Comparison of ENCODE assay signal across 7 mouse cellular contexts in genomic region chr8:90954802-90955760, GRCm38 (mm10).
DNase-seq lines count a peak whose midpoint lies in the region; ATAC-seq and TF ChIP-seq lines count a peak whose summit lies in the region.

No protein-coding gene starts in this region.

- peaks cover 12% of the 10 kb centered on the region for H3K36me3 ChIP-seq in embryonic facial prominence, embryonic 10.5 days (replicated peaks)
- H3K36me3 ChIP-seq in intestine, postnatal 0 days (ENCODE audit: control insufficient read depth, insufficient read depth), result no peaks in the 10 kb centered on the region
- H3K36me3 ChIP-seq in midbrain, embryonic 12.5 days, result no peaks in the 10 kb centered on the region

- no peaks in the 10 kb centered on the region for H3K27me3 ChIP-seq in embryonic facial prominence, embryonic 10.5 days (replicated peaks; ENCODE audit: low read depth, poor library complexity, severe bottlenecking)
- H3K27me3 ChIP-seq in intestine, postnatal 0 days (replicated peaks; ENCODE audit: control insufficient read depth, insufficient read depth, low read length), result no peaks in the 10 kb centered on the region
- no peaks in the 10 kb centered on the region for H3K27me3 ChIP-seq in midbrain, embryonic 12.5 days

- peak; percentile 83 for DNase-seq in adrenal gland, postnatal 14 days
- peak; percentile 89 for DNase-seq in embryonic facial prominence, embryonic 10.5 days (ENCODE audit: low spot score)
- DNase-seq in gonadal fat pad, adult 2 months (ENCODE audit: low read depth), result peak; percentile 56
- peak; percentile 84 for DNase-seq in left cerebral cortex, postnatal 4 days
- peak; percentile 57 for DNase-seq in spleen, adult 12 weeks (ENCODE audit: low spot score)

- WGBS in embryonic facial prominence, embryonic 10.5 days, result 2% methylated on average over 21 of the region's 21 CpGs
- WGBS in intestine, postnatal 0 days, result 2% methylated on average over 21 of the region's 21 CpGs
- under 1% methylated on average over 21 of the region's 21 CpGs for WGBS in midbrain, embryonic 12.5 days

- H3K4me1 ChIP-seq in embryonic facial prominence, embryonic 10.5 days, result peaks cover 46% of the 10 kb centered on the region
- H3K4me1 ChIP-seq in intestine, postnatal 0 days (replicated peaks; ENCODE audit: control insufficient read depth, insufficient read depth, low read length), result 0 out of 2 replicates have a peak, but pooled peaks cover 4% of the 10 kb centered on the region
- H3K4me1 ChIP-seq in midbrain, embryonic 12.5 days, result peaks cover 25% of the 10 kb centered on the region

- peak; percentile 83 for ATAC-seq in intestine, postnatal 0 days
- peak; percentile 93 for ATAC-seq in midbrain, embryonic 12.5 days (ENCODE audit: low FRiP score, low read depth)

- no peaks in the 10 kb centered on the region for H3K9me3 ChIP-seq in embryonic facial prominence, embryonic 10.5 days
- H3K9me3 ChIP-seq in intestine, postnatal 0 days (ENCODE audit: control insufficient read depth), result no peaks in the 10 kb centered on the region
- no peaks in the 10 kb centered on the region for H3K9me3 ChIP-seq in midbrain, embryonic 12.5 days

- peak overlapping the region; percentile 96 for H3K27ac ChIP-seq in embryonic facial prominence, embryonic 10.5 days (replicated peaks)
- peak overlapping the region; percentile 67 for H3K27ac ChIP-seq in intestine, postnatal 0 days (ENCODE audit: low read depth, low read length)
- peak overlapping the region; percentile 98 for H3K27ac ChIP-seq in midbrain, embryonic 12.5 days (replicated peaks)

- peak; percentile 78 for TF ChIP-seq CTCF in intestine, postnatal 0 days (IDR thresholded peaks at IDR 0.05; ENCODE audit: low read depth)

- H3K9ac ChIP-seq in intestine, postnatal 0 days (ENCODE audit: low read depth, low read length), result peak overlapping the region; percentile 22
- peak overlapping the region; percentile 69 for H3K9ac ChIP-seq in midbrain, embryonic 12.5 days (replicated peaks)

- peak overlapping the region; percentile 64 for H3K4me3 ChIP-seq in embryonic facial prominence, embryonic 10.5 days
- peak overlapping the region; percentile 35 for H3K4me3 ChIP-seq in intestine, postnatal 0 days (ENCODE audit: low read depth, low read length)
- peak overlapping the region; percentile 55 for H3K4me3 ChIP-seq in midbrain, embryonic 12.5 days

- peak overlapping the region; percentile 61 for H3K4me2 ChIP-seq in intestine, postnatal 0 days (replicated peaks; ENCODE audit: low read depth)
- peak overlapping the region; percentile 58 for H3K4me2 ChIP-seq in midbrain, embryonic 12.5 days (replicated peaks)

- intact Hi-C loops in left cerebral cortex, postnatal 4 days (cut with DNase I), result loop anchor here (2.0 to 10.0 kb wide), 2 partner anchors 50 to 126 kb away; partner anchors contain the start of gene Chd9

Comparison
In these comparisons a context has a peak if more than half of its experiments do, and no peak if none do; other contexts are left out.
1. Peak in every context shown above with its lines: DNase-seq, ATAC-seq, H3K4me3 ChIP-seq and H3K27ac ChIP-seq.